Mouse (Mus musculus): Measurements from ENCODE around the gene Tmem30a.

The Tmem30a gene

GRCm38 (mm10) chr9:79795076-79795475, 1.8 kb upstream of the Tmem30a start:
- no peak for DNase-seq (ENCODE audit: low spot score)

- no peak for DNase-seq (ENCODE audit: low spot score)
These were observed 7.6 kb downstream of the Tmem30a start for GRCm38 (mm10) chr9:79785794-79786085.

GRCm38 (mm10) chr9:79784934-79785793, 8.1 kb downstream of the Tmem30a start:
- DNase-seq (ENCODE audit: low spot score), result no peak

GRCm38 (mm10) chr9:79784439-79784838, 8.9 kb downstream of the Tmem30a start:
- DNase-seq (ENCODE audit: low spot score), result no peak

- no peak for DNase-seq (ENCODE audit: low spot score)
These were observed 14.0 kb downstream of the Tmem30a start for GRCm38 (mm10) chr9:79779354-79779753.

- DNase-seq (ENCODE audit: low spot score), result no peak
These were observed 26.2 kb downstream of the Tmem30a start for GRCm38 (mm10) chr9:79766991-79767545.

- no peak for DNase-seq (ENCODE audit: low spot score)
These were observed 28.0 kb downstream of the Tmem30a start for GRCm38 (mm10) chr9:79765329-79765728.

- DNase-seq (ENCODE audit: low spot score), result no peak
These were observed 30.8 kb downstream of the Tmem30a start for GRCm38 (mm10) chr9:79762519-79762918.

GRCm38 (mm10) chr9:79760076-79760475, 33.2 kb downstream of the Tmem30a start:
- no peak for DNase-seq (ENCODE audit: low spot score)

- DNase-seq (ENCODE audit: low spot score), result peak; percentile 96
These were observed 33.8 kb downstream of the Tmem30a start, which contains the start of gene Cox7a2 for GRCm38 (mm10) chr9:79759385-79760005. TSS of gene Cox7a2 (minus strand) at chr9:79759878.

GRCm38 (mm10) chr9:79755311-79755710, 38.0 kb downstream of the Tmem30a start:
- DNase-seq (ENCODE audit: low spot score), result no peak

- DNase-seq (ENCODE audit: low spot score), result no peak
These were observed 41.5 kb downstream of the Tmem30a start for GRCm38 (mm10) chr9:79751846-79752245.

GRCm38 (mm10) chr9:79750709-79751108, 42.6 kb downstream of the Tmem30a start:
- DNase-seq (ENCODE audit: low spot score), result no peak

- no peak for DNase-seq (ENCODE audit: low spot score)
These were observed 48.3 kb downstream of the Tmem30a start for GRCm38 (mm10) chr9:79745036-79745435.

GRCm38 (mm10) chr9:79735608-79736007, 57.7 kb downstream of the Tmem30a start:
- DNase-seq (ENCODE audit: low spot score), result no peak

- DNase-seq (ENCODE audit: low spot score), result no peak
These were observed 63.0 kb downstream of the Tmem30a start for GRCm38 (mm10) chr9:79730301-79730700.

- DNase-seq (ENCODE audit: low spot score), result no peak
These were observed 70.2 kb downstream of the Tmem30a start for GRCm38 (mm10) chr9:79723090-79723489.

- no peak for DNase-seq (ENCODE audit: low spot score)
These were observed 72.3 kb downstream of the Tmem30a start for GRCm38 (mm10) chr9:79721056-79721455.

- no peak for DNase-seq (ENCODE audit: low spot score)
These were observed 73.2 kb downstream of the Tmem30a start for GRCm38 (mm10) chr9:79720143-79720542.

GRCm38 (mm10) chr9:79719451-79719850, 73.9 kb downstream of the Tmem30a start:
- DNase-seq (ENCODE audit: low spot score), result peak; percentile 25
